Mouse (Mus musculus) layer of hippocampus, adult 8-10 months (tissue): ENCODE measurements around the gene Fam210b. TPM values are rescaled to one million over a fixed set of nuclear protein-coding genes. Genes with fewer than 3 reads are reported as not detected.
"Not testable (repeated sequence)": the region's sequence is repeated elsewhere in the genome, so short reads cannot be mapped to it uniquely, and the experiment has no call there.

Experiments
- DNase-seq, 2 experiments: peaks; one replicate each; pipeline ENCODE4 v3.0.0; 2022; ENCODE audit warnings: low spot score in 2 of 2
- total RNA-seq, 4 experiments: library from RNA; stranded (reverse); gene quantifications; 2 replicates each; pipeline ENCODE4 v1.2.4; 2022

Gene Fam210b
- 10 to 100 TPM; 19.5 to 22.8 (median 21.6) TPM for total RNA-seq

GRCm38 (mm10) chr2:172345258-172345738 lies at the start of gene Fam210b:
Gene Fam210b, plus strand, starts transcription at chr2:172345565.
- peak; percentile 95 to 96 for DNase-seq

DNA sequence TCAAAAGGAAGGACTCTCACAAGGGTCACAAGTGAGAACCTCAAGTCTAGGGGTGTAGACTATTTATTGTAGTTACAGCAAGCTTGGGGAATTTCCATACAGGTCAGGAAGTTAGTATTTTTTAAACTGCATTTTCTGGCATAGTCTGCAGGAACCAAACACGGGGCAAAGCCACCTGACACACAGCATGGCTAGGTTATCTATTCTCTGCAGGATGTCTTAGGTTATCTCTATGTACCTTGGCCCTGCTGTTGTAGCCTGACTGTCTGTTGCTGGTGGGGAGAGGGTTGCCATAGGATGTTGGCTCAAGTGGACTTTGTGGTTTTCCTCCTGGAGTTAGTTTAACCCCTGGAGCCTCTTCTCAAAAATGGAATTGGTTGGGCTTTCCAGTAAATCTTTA lies 47.3 kb upstream of the Fam210b start:
- no peak for DNase-seq

DNA sequence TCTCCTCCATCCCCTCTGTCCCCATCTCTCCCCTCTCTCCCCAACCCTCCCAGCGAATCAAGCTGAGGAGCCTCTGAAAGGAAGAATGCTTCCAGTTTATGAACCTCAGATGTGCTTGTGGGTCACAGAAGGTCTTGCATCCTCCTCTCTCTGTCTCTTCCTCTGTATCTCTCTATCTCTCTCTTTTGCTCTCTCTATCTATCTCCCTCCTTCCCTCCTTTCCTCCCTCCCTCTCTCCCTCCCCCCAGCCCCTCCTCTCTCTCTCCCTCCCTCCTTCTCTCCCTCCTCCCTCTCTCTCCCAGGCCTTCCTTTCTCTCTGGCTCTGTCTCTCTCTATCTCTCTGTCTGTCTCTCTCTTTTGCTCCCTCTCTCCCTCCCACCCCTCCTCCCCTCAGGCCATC lies 46.8 kb upstream of the Fam210b start:
- no peak for DNase-seq

GRCm38 (mm10) chr2:172299126-172299921 lies 46.0 kb upstream of the Fam210b start:
- no peak for DNase-seq

GRCm38 (mm10) chr2:172302396-172302795 lies 43.0 kb upstream of the Fam210b start:
- DNase-seq = no peak

DNA sequence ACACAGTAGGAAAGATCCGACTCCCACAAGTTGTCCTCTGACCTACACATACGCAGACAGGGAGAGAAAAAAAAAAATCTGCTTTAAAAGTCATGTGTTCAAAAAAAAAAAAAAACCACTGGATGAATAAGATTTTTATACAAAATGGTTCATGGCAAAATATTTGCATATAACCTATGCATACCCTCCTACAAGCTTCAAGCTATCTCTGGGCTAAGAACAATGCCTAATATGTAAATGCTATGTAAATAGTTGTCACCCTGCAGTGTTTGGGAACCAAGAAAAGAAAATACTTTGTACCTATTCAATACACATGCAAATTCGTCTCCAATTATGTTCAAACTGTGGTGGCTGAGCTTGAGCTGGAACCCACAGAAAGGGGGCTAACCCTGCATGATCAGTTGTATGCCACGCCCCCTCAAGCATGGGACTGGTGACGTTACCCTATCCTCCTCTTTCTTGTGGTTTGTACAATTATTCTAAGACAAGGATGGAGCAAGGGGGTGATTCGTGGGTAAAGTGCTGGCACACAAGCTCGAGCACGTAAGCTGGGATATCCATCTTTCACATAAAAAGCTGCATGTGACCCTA lies 41.2 kb upstream of the Fam210b start:
- no peak for DNase-seq

GRCm38 (mm10) chr2:172305546-172305945 lies 39.8 kb upstream of the Fam210b start:
- not testable (repeated sequence) for DNase-seq

DNA sequence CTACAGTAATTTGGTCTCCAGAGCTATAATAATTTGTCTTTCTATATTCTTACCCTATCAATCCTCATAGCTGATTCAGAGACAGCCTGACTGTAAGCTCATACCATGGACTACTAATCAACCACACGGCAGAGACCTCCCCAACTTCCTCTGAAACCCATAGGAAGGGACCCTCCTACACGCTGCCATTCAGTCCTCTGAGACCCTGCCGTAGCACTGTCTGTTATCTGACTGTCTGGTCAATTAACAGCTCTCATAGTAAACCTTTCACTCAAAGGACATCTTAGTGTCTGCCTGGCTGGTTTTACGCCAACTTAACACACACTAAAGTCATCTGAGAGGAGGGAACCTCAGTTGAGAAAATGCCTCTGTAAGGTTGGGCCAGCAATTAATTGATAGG lies 38.8 kb upstream of the Fam210b start:
- no peak for DNase-seq

GRCm38 (mm10) chr2:172311731-172312130 lies 33.6 kb upstream of the Fam210b start:
- no peak for DNase-seq

DNA sequence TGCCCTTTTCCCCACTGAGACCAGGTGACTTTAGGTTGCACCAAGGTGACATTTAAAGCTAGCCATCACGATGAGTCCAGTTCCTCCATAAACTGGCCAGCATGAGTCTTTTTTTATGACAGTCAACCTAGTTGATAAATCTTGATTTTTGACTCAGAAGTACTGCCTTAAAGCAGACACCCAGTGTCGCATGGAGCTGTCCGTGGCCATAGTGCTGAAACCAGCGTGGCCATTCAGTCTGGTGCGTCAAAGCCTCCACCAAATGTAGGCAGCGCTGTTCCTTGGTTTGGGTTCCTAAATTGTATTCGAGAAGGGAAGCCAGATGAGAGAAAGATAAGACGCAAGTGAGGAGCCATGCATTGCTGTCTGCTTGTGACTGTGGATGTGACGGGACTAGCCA lies 24.5 kb upstream of the Fam210b start:
- DNase-seq = no peak

DNA sequence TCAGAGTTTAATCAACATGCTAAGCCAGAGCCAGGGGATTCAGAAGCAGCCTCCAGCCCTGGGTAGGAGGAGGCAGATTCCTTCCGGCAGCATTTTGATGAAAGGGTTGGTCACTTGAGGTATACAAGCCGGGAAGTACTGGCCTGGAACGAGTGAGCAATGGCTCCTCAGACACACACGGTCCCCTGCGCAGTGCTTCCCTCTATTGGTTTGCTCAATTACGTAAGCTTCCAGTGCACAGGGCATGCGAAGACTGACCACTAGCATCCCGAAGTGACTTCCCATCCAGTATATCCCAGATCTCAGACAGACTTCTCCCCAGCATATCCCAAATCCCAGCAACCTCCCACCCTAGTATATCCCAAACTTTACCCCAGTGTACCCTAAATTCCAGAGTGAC lies 17.1 kb upstream of the Fam210b start:
- no peak for DNase-seq

- peak in 1 of 2 experiments; percentile 82 for DNase-seq
Measured at GRCm38 (mm10) chr2:172329179-172329578, 16.2 kb upstream of the Fam210b start.

DNA sequence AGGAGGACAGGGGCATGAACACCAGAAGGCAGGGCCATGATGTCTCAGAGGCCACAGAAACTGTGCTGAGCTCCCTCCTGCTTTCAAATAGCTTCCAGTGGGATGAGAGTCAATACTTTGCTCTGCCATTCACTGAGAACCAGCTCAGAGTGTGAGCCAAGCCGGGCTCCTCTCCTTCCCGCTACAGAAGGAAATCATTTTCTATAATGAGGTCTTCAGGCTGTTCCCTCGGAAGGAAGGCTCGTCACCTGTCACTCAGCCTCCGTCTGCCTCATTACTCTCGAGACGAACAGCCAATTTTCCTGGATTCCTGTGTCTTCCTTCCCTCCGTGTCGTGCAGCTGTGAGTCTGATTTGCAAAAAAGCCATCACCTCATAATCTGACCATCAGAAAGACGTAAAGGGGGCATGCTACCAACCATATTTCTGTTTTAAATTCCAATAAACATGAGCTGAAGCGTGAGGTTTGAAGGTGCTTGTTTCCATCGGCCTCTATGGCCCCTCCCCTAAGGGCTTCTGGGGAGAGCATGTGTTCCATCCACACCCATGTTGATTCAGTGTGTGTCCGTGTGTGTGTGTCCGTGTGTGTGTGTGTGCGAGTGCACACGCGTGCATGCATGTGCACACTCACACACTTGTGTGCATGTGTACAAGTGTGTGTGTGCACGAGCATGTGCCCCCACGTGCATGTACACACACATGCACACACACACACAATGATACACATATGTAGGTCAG lies 7.0 kb upstream of the Fam210b start:
- DNase-seq = no peak

DNA sequence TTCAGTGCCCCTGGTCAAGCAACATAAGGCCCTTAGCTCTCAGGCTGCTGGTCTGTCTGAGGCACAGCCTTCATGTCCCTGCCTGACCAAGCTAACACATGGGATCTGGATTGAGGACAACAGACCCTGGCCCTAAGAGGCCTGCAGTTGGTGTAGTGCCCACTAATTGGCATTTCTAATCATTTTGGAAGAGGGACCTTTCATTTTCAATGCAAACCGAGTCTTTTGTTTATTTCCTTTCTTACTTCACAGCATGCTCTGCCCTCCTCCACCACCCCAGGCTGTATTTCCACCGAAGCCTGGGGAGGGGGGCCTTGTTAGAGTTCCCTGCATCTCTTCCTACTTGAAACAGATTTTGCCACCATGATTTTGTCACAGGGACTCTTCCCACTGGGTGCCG lies 4.4 kb upstream of the Fam210b start:
- no peak for DNase-seq

DNA sequence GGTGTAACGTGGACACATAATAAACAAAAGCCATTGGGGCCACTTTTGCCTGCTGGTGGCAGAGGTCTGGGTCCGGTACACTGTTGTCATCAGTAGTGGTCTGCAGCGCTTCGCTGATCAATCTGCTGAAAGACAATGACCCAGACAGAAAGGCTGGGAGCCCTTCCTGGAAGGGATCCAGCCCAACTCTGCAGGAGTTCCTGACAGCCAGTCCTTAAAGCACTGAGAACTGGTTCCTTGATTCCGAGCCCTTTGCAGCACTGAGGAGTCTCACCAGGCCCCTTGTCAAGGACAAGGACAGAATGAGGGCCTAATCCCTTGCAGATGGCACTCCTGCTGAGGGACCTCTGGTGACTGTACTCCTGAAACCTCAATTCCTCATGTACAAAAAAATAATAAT lies 3.8 kb upstream of the Fam210b start:
- no peak for DNase-seq

- DNase-seq = no peak
Measured at GRCm38 (mm10) chr2:172343751-172344150, 1.6 kb upstream of the Fam210b start.

GRCm38 (mm10) chr2:172344669-172345068 lies 696 bp upstream of the Fam210b start:
- DNase-seq = no peak

DNA sequence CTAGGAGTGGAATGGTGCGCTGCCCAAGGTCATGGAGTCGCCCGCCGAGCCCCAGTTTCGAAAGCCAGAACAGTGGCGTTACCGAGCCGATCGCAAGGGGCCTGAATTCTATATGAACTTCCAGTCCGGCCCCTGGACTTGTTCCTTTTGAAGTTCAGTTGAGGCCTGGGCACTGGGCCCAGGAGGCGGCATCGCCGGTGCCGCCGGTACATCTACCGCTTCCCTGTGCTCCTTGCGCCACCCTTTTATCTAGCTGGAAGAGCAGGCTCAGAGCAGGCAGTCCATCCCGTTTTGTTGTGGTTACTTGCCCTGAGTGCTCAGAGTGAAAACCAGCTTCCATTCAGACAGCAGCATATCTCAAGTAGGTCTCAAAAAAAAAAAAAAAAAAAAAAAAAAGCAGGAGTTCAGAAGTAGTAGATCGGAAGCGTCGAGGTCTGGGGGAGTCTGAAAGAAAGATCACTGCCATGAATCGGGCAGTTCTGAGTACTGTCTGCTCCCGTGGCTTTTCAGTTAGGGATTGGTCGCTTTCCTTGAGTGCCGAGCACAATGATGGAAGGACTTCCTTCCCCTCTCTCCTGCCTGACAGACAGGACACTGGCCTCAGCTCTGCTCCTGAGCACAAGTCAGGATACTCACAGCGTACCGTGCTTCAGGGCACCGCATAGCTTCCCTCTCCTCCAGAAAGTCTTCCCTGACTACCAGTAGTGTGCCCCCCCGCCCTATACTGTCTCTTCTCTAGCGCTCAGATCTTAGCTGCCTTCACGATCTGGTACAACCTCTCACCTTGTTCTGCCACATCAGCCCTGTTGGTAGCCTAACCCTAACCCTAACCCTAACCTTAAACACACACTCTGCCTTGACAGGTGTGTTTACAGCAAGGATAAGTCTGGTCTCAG lies 917 bp downstream of the Fam210b start:
- peak in 1 of 2 experiments; percentile 25 for DNase-seq

DNA sequence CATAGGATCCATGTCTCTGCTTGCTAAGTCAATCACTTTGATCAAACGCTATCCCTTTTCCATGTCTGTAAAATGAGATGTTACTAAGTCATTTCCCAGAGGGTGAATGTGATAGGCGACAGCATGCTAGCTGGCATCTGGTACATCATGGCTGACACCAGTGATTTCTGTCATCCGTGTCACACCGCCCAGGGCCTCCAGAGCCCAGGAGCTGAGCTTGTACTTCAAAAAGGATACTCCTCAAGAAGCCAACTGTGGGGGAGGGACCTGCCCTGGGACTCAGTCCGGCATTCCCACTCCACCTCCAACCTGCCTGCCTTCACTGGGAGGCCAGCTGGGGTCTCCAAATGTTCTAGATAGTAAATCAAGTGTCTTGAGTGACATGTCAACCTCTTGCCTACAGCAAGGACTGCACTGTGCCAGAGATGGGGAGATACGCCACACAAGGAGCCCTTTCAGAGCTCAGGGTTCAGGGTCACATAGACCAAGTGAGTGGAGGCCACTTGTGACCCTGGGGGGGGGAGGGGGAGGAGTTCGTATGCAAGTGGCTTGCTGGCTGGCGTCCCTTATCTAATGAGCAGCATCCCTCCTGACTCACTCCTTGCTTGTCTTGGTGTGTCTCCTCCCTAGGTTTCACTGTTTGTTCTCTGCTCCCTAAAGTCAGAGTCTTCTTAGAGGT lies 1.7 kb downstream of the Fam210b start:
- DNase-seq = no peak

GRCm38 (mm10) chr2:172348297-172348950 lies 3.1 kb downstream of the Fam210b start:
- DNase-seq = peak; percentile 37 to 57
